Mouse (Mus musculus): ENCODE measurements around the gene Ubap2. TPM values are rescaled to one million over a fixed set of nuclear protein-coding genes. Genes with fewer than 3 reads are reported as not detected.

Gene Ubap2
- total RNA-seq, 2 experiments from 2014 or later = 96.3 to 96.7 TPM

GRCm38 (mm10) chr4:41295960-41296359 lies 21.0 kb upstream of the Ubap2 start:
- H3K27ac ChIP-seq = no peak overlapping the region
- no peak overlapping the region for H3K4me3 ChIP-seq
- no peak for TF ChIP-seq CTCF (IDR thresholded peaks at IDR 0.05)
- DNase-seq = no peak
- intact Hi-C loops (cut with DNase I) = no loop called here

- intact Hi-C loops (cut with DNase I) = no loop called here
- Histone ChIP-seq H3K27ac (no peak overlapping the region), H3K4me3 (no peak overlapping the region)
- DNase-seq = no peak
- no peak for TF ChIP-seq CTCF (IDR thresholded peaks at IDR 0.05)
Observed at GRCm38 (mm10) chr4:41295507-41295906, 20.6 kb upstream of the Ubap2 start.

- Histone ChIP-seq H3K4me3 (no peak overlapping the region; the same call in 1 of the 2 replicates), H3K27ac (peak overlapping the region; percentile 73)
- peak; percentile 65 for DNase-seq
- intact Hi-C loops (cut with DNase I) = no loop called here
- TF ChIP-seq CTCF (IDR thresholded peaks at IDR 0.05) = no peak
Observed at GRCm38 (mm10) chr4:41293907-41294306, 19.0 kb upstream of the Ubap2 start.

GRCm38 (mm10) chr4:41289802-41290201 lies 14.9 kb upstream of the Ubap2 start:
- DNase-seq = peak; percentile 56
- TF ChIP-seq CTCF (IDR thresholded peaks at IDR 0.05) = no peak
- intact Hi-C loops (cut with DNase I) = loop anchor here (5.0 to 10.0 kb wide), 2 partner anchors 102 to 235 kb away; no protein-coding TSS in a partner anchor
- H3K27ac ChIP-seq = peak overlapping the region; percentile 59
- no peak overlapping the region for H3K4me3 ChIP-seq

GRCm38 (mm10) chr4:41286420-41286819 lies 11.5 kb upstream of the Ubap2 start:
- DNase-seq = no peak
- no peak overlapping the region for H3K4me3 ChIP-seq
- intact Hi-C loops (cut with DNase I) = loop anchor here (1.0 to 10.0 kb wide), 3 partner anchors 61 to 232 kb away; no protein-coding TSS in a partner anchor
- peak; percentile 82 for TF ChIP-seq CTCF (IDR thresholded peaks at IDR 0.05)
- no peak overlapping the region for H3K27ac ChIP-seq

- H3K4me3 ChIP-seq = no peak overlapping the region
- TF ChIP-seq CTCF (IDR thresholded peaks at IDR 0.05) = no peak
- intact Hi-C loops (cut with DNase I) = loop anchor here (10.0 kb wide), 1 partner anchor 229 kb away; no protein-coding TSS in a partner anchor
- DNase-seq = no peak
- no peak overlapping the region for H3K27ac ChIP-seq
Observed at GRCm38 (mm10) chr4:41284087-41284486, 9.1 kb upstream of the Ubap2 start.

- DNase-seq = no peak
- H3K27ac ChIP-seq = peak overlapping the region; percentile 98
- H3K4me3 ChIP-seq = peak overlapping the region; percentile 97
- TF ChIP-seq CTCF (IDR thresholded peaks at IDR 0.05) = no peak
- intact Hi-C loops (cut with DNase I) = loop anchor here (2.0 to 5.0 kb wide), 2 partner anchors 19 to 149 kb away; no protein-coding TSS in a partner anchor
Observed at GRCm38 (mm10) chr4:41275927-41276326, 983 bp upstream of the Ubap2 start.

GRCm38 (mm10) chr4:41274377-41274979 lies 466 bp downstream of the Ubap2 start:
- DNase-seq = no peak
- Histone ChIP-seq H3K27ac (peak overlapping the region; percentile 98), H3K4me3 (peak overlapping the region; percentile 97)
- intact Hi-C loops (cut with DNase I) = loop anchor here (2.0 kb wide), 1 partner anchor 18 kb away; no protein-coding TSS in a partner anchor
- no peak for TF ChIP-seq CTCF (IDR thresholded peaks at IDR 0.05)

- H3K4me3 ChIP-seq = no peak overlapping the region
- DNase-seq = no peak
- peak overlapping the region; percentile 63; the same call in 1 of the 2 replicates for H3K27ac ChIP-seq
- no peak for TF ChIP-seq CTCF (IDR thresholded peaks at IDR 0.05)
- intact Hi-C loops (cut with DNase I) = no loop called here
Observed at GRCm38 (mm10) chr4:41268133-41268532, 6.8 kb downstream of the Ubap2 start.

GRCm38 (mm10) chr4:41266350-41266749 lies 8.6 kb downstream of the Ubap2 start:
- Histone ChIP-seq H3K27ac (peak overlapping the region; percentile 63), H3K4me3 (no peak overlapping the region)
- DNase-seq = no peak
- TF ChIP-seq CTCF (IDR thresholded peaks at IDR 0.05) = no peak
- intact Hi-C loops (cut with DNase I) = no loop called here

- intact Hi-C loops (cut with DNase I) = no loop called here
- Histone ChIP-seq H3K4me3 (no peak overlapping the region), H3K27ac (no peak overlapping the region)
- TF ChIP-seq CTCF (IDR thresholded peaks at IDR 0.05) = no peak
- DNase-seq = no peak
Observed at GRCm38 (mm10) chr4:41260691-41261090, 14.3 kb downstream of the Ubap2 start.

- intact Hi-C loops (cut with DNase I) = no loop called here
- peak overlapping the region; percentile 43; the same call in 1 of the 2 replicates for H3K27ac ChIP-seq
- no peak for TF ChIP-seq CTCF (IDR thresholded peaks at IDR 0.05)
- DNase-seq = no peak
- H3K4me3 ChIP-seq = no peak overlapping the region
Observed at GRCm38 (mm10) chr4:41259019-41259418, 15.9 kb downstream of the Ubap2 start.

GRCm38 (mm10) chr4:41257752-41258151 lies 17.2 kb downstream of the Ubap2 start:
- H3K4me3 ChIP-seq = no peak overlapping the region
- peak; percentile 48 for DNase-seq
- no peak for TF ChIP-seq CTCF (IDR thresholded peaks at IDR 0.05)
- intact Hi-C loops (cut with DNase I) = loop anchor here (2.0 kb wide), 1 partner anchor 17 kb away; the partner anchor contains the start of gene Ubap2
- peak overlapping the region; percentile 93 for H3K27ac ChIP-seq
